Mouse (Mus musculus) kidney, postnatal 0 days (tissue): ENCODE data around the gene Mapk10. TPM values are rescaled to one million over a fixed set of nuclear protein-coding genes. Genes with fewer than 3 reads are reported as not detected.
A peak's percentile ranks its signal among the peaks of the same experiment; 100 is the strongest.

Experiments used
- ATAC-seq: fragments of 200-750 bp; cut with Nextera tagmentation; replicated peaks from 2 replicates; pipeline ENCODE4 v1.8.0; 2017; ENCODE audit warnings: low read depth, moderate number of reproducible peaks, moderate TSS enrichment, moderate library complexity; ENCODE audit not compliant: low FRiP score
- DNase-seq: peaks from one replicate; pipeline ENCODE4 v3.0.0-alpha.2; 2016; ENCODE audit warnings: low spot score
- H3K27ac ChIP-seq: fragments of 300-500 bp; sonication (generic); 2 replicates; pipeline ENCODE4 v1.5.1; 2014; ENCODE audit warnings: mild to moderate bottlenecking
- H3K27me3 ChIP-seq: fragments of 300-500 bp; sonication (generic); 2 replicates; pipeline ENCODE4 v1.6.1; 2014; ENCODE audit warnings: low read length, mixed read lengths; ENCODE audit not compliant: insufficient read depth
- H3K36me3 ChIP-seq: fragments of 300-500 bp; sonication (generic); 2 replicates; pipeline ENCODE4 v1.6.1; 2014; ENCODE audit warnings: low read length, mixed read lengths; ENCODE audit not compliant: insufficient read depth
- H3K4me1 ChIP-seq: fragments of 300-500 bp; sonication (generic); replicated peaks from 2 replicates; pipeline ENCODE4 v1.6.1; 2014; ENCODE audit warnings: antibody characterized with exemption, low read length, mixed read lengths; ENCODE audit not compliant: insufficient read depth
- H3K4me2 ChIP-seq: fragments of 300-500 bp; sonication (generic); 2 replicates; pipeline ENCODE4 v1.6.1; 2014; ENCODE audit warnings: mild to moderate bottlenecking, low read length, moderate library complexity, mixed read lengths
- H3K4me3 ChIP-seq: fragments of 300-500 bp; sonication (generic); replicated peaks from 2 replicates; pipeline ENCODE4 v1.5.1; 2014; ENCODE audit warnings: low read depth, low read length
- H3K9ac ChIP-seq: fragments of 300-500 bp; sonication (generic); 2 replicates; pipeline ENCODE4 v1.6.1; 2014; ENCODE audit warnings: low read depth, low read length
- H3K9me3 ChIP-seq: fragments of 300-500 bp; sonication (generic); replicated peaks from 2 replicates; pipeline ENCODE4 v1.6.1; 2016; ENCODE audit warnings: low read length, inconsistent platforms, mixed read lengths
- CTCF ChIP-seq: IDR thresholded peaks from 2 replicates; pipeline ENCODE4 v1.5.1; 2016; ENCODE audit warnings: antibody characterized with exemption, low read depth, mild to moderate bottlenecking, moderate library complexity
- WGBS: fragments of 180-500 bp; shearing (Covaris S2); extraction: QIAGEN DNeasy Blood & Tissue Kit; methylation state at CpG from one replicate; pipeline ENCODE4 v1.1.7; 2014; 5-methylcytosine and 5-hydroxymethylcytosine counted together
- polyA plus RNA-seq: library from polyadenylated mRNA; unstranded; fragments of >200 nt; fragmentation: Nextera tagmentation; extraction: Ambion mirVana; gene quantifications from 2 replicates; pipeline ENCODE4 v1.2.1, GENCODE M21; 2015

Mapk10 gene
- polyA plus RNA-seq, 1 experiment from 2014 or later = 0.41 TPM

- Histone ChIP-seq H3K4me2 (no peak overlapping the region), H3K4me3 (no peak overlapping the region), H3K9ac (no peak overlapping the region), H3K36me3 (no peaks in the 10 kb centered on the region), H3K9me3 (no peaks in the 10 kb centered on the region), H3K27me3 (no peaks in the 10 kb centered on the region), H3K4me1 (no peaks in the 10 kb centered on the region), H3K27ac (no peak overlapping the region)
- DNase-seq (no peak), ATAC-seq (no peak)
- WGBS = 89% methylated on average over 7 of the region's 7 CpGs
- TF ChIP-seq CTCF = no peak
Observed at GRCm38 (mm10) chr5:103115571-103115970, 95.6 kb downstream of the Mapk10 start.

- WGBS = 82% methylated on average over 7 of the region's 7 CpGs
Observed at GRCm38 (mm10) chr5:103112471-103112870, 98.7 kb downstream of the Mapk10 start.

GRCm38 (mm10) chr5:103109409-103109808 is 101.7 kb downstream of the Mapk10 start:
- H3K27me3 ChIP-seq = no peaks in the 10 kb centered on the region
- peak; percentile 81 for DNase-seq
- H3K36me3 ChIP-seq = no peaks in the 10 kb centered on the region
- no peak for ATAC-seq
- no peaks in the 10 kb centered on the region for H3K4me1 ChIP-seq
- H3K4me3 ChIP-seq = no peak overlapping the region
- H3K27ac ChIP-seq = no peak overlapping the region
- no peak for TF ChIP-seq CTCF
- WGBS = 27% methylated on average over 1 of the region's 1 CpGs
- H3K9ac ChIP-seq = no peak overlapping the region
- H3K9me3 ChIP-seq = no peaks in the 10 kb centered on the region
- H3K4me2 ChIP-seq = no peak overlapping the region

More at GRCm38 (mm10) chr5:103112471-103112870, 98.7 kb downstream of the Mapk10 start:
- H3K36me3 ChIP-seq = no peaks in the 10 kb centered on the region
- H3K27me3 ChIP-seq = no peaks in the 10 kb centered on the region
- no peak for TF ChIP-seq CTCF
- no peaks in the 10 kb centered on the region for H3K9me3 ChIP-seq
- no peak overlapping the region for H3K9ac ChIP-seq
- DNase-seq (no peak), ATAC-seq (no peak)
- H3K4me3 ChIP-seq = no peak overlapping the region
- no peak overlapping the region for H3K4me2 ChIP-seq
- no peaks in the 10 kb centered on the region for H3K4me1 ChIP-seq
- H3K27ac ChIP-seq = no peak overlapping the region

- Histone ChIP-seq H3K9me3 (no peaks in the 10 kb centered on the region), H3K27ac (no peak overlapping the region), H3K36me3 (no peaks in the 10 kb centered on the region), H3K4me3 (no peak overlapping the region), H3K27me3 (no peaks in the 10 kb centered on the region), H3K4me2 (no peak overlapping the region), H3K4me1 (no peaks in the 10 kb centered on the region), H3K9ac (no peak overlapping the region)
- no peak for ATAC-seq
- no peak for TF ChIP-seq CTCF
- WGBS = 83% methylated on average over 10 of the region's 10 CpGs
- DNase-seq = no peak
Observed at GRCm38 (mm10) chr5:103105441-103106414, 105.4 kb downstream of the Mapk10 start.

GRCm38 (mm10) chr5:103104082-103104481 is 107.1 kb downstream of the Mapk10 start:
- Histone ChIP-seq H3K9me3 (no peaks in the 10 kb centered on the region), H3K9ac (no peak overlapping the region), H3K4me1 (no peaks in the 10 kb centered on the region), H3K4me3 (no peak overlapping the region), H3K27ac (no peak overlapping the region), H3K4me2 (no peak overlapping the region), H3K27me3 (no peaks in the 10 kb centered on the region), H3K36me3 (no peaks in the 10 kb centered on the region)
- no peak for ATAC-seq
- WGBS = 81% methylated on average over 5 of the region's 5 CpGs
- DNase-seq = no peak
- TF ChIP-seq CTCF = no peak

GRCm38 (mm10) chr5:103102876-103103393 is 108.2 kb downstream of the Mapk10 start:
- ATAC-seq = no peak

More at GRCm38 (mm10) chr5:103102876-103103393, 108.2 kb downstream of the Mapk10 start:
- Histone ChIP-seq H3K27ac (no peak overlapping the region), H3K9me3 (no peaks in the 10 kb centered on the region), H3K4me2 (no peak overlapping the region), H3K4me3 (no peak overlapping the region), H3K4me1 (no peaks in the 10 kb centered on the region), H3K9ac (no peak overlapping the region), H3K36me3 (no peaks in the 10 kb centered on the region), H3K27me3 (no peaks in the 10 kb centered on the region)
- DNase-seq = no peak
- WGBS = 77% methylated on average over 5 of the region's 5 CpGs
- TF ChIP-seq CTCF = no peak
